ENCODE assay signal across 8 mouse cellular contexts in the genomic region with DNA sequence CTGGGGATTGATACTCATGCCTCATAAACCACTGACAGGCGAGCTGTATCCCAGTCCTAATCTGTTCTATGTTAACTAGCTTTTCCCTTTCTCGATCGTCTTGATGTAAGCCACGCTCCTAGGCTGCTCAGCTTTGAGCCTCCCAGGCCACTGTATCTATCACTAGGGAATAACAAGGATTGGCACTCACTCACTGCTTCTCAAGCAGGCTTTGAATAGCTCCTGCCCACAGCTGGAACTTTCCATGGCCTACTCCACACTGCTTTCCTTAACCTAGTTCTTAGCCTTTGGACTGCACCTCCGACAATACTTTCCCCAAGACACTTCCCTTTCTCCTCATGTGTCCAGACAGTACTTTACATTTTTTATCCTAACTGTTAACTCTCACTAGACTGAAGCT. TPM values are rescaled to one million over a fixed set of nuclear protein-coding genes. Genes with fewer than 3 reads are reported as not detected.
A peak's percentile ranks its signal among the peaks of the same experiment; 100 is the strongest.
DNase-seq lines count a peak whose midpoint lies in the region; ATAC-seq and TF ChIP-seq lines count a peak whose summit lies in the region.

No protein-coding gene starts in this region.

- WGBS in heart, adult 2 months = 46% methylated on average over 5 of the region's 5 CpGs
- WGBS in forebrain, embryonic 11.5 days = 89% methylated on average over 5 of the region's 5 CpGs
- WGBS in intestine, embryonic 16.5 days = 74% methylated on average over 5 of the region's 5 CpGs
- WGBS in midbrain, embryonic 15.5 days = 69% methylated on average over 5 of the region's 5 CpGs

- H3K27me3 ChIP-seq in heart, adult 2 months (ENCODE audit: control insufficient read depth, insufficient read depth, low read length) = no peaks in the 10 kb centered on the region
- H3K27me3 ChIP-seq in forebrain, embryonic 11.5 days (ENCODE audit: control insufficient read depth, insufficient read depth, low read length) = no peaks in the 10 kb centered on the region
- no peaks in the 10 kb centered on the region for H3K27me3 ChIP-seq in intestine, embryonic 16.5 days (replicated peaks; ENCODE audit: control insufficient read depth, insufficient read depth, low read length)
- no peaks in the 10 kb centered on the region for H3K27me3 ChIP-seq in midbrain, embryonic 15.5 days (replicated peaks)

- H3K4me3 ChIP-seq in heart, adult 2 months = peak overlapping the region; percentile 95
- H3K4me3 ChIP-seq in forebrain, embryonic 11.5 days (ENCODE audit: low read depth, low read length) = no peak overlapping the region
- peak overlapping the region; percentile 99; the same call in 1 of the 2 replicates for H3K4me3 ChIP-seq in intestine, embryonic 16.5 days (ENCODE audit: low read length)
- peak overlapping the region; percentile 94 for H3K4me3 ChIP-seq in midbrain, embryonic 15.5 days

- DNase-seq in heart, adult 2 months = peak in 1 of 2 experiments; percentile 15
- DNase-seq in heart, adult 8-10 months (ENCODE audit: low spot score) = no peak
- no peak for DNase-seq in forebrain, embryonic 11.5 days (ENCODE audit: low spot score)
- no peak for DNase-seq in right cerebral cortex, postnatal 25 days

- H3K36me3 ChIP-seq in heart, adult 2 months (ENCODE audit: control insufficient read depth, insufficient read depth, low read length) = peaks cover 34% of the 10 kb centered on the region
- H3K36me3 ChIP-seq in forebrain, embryonic 11.5 days (ENCODE audit: control insufficient read depth, insufficient read depth, low read length) = peaks cover 18% of the 10 kb centered on the region; the same call in 1 of the 2 replicates
- H3K36me3 ChIP-seq in intestine, embryonic 16.5 days (ENCODE audit: control insufficient read depth, insufficient read depth, low read length) = peaks cover 19% of the 10 kb centered on the region
- peaks cover 44% of the 10 kb centered on the region for H3K36me3 ChIP-seq in midbrain, embryonic 15.5 days (replicated peaks)

- no peak overlapping the region for H3K9ac ChIP-seq in heart, adult 2 months (ENCODE audit: low read depth, low read length)
- H3K9ac ChIP-seq in forebrain, embryonic 11.5 days (ENCODE audit: low read length) = no peak overlapping the region
- H3K9ac ChIP-seq in intestine, embryonic 16.5 days (ENCODE audit: low read depth, low read length) = no peak overlapping the region
- H3K9ac ChIP-seq in midbrain, embryonic 15.5 days = no peak overlapping the region

- no peak for TF ChIP-seq POLR2A in heart, adult 2 months (IDR thresholded peaks at IDR 0.05; ENCODE audit: insufficient read depth, low read depth, low read length)

- peaks cover 4% of the 10 kb centered on the region; the same call in 1 of the 2 replicates for H3K4me1 ChIP-seq in heart, adult 2 months (ENCODE audit: control insufficient read depth, insufficient read depth, low read length)
- no peaks in the 10 kb centered on the region for H3K4me1 ChIP-seq in forebrain, embryonic 11.5 days (replicated peaks; ENCODE audit: control insufficient read depth, insufficient read depth, low read length)
- peaks cover 12% of the 10 kb centered on the region for H3K4me1 ChIP-seq in intestine, embryonic 16.5 days (ENCODE audit: control insufficient read depth, insufficient read depth, low read length)
- peaks cover 21% of the 10 kb centered on the region for H3K4me1 ChIP-seq in midbrain, embryonic 15.5 days

- intact Hi-C loops in heart, adult 2 months (cut with DNase I) = no loop called here

- no peaks in the 10 kb centered on the region for H3K9me3 ChIP-seq in forebrain, embryonic 11.5 days (ENCODE audit: control insufficient read depth, low read length)
- H3K9me3 ChIP-seq in intestine, embryonic 16.5 days (ENCODE audit: control insufficient read depth, low read length) = no peaks in the 10 kb centered on the region
- no peaks in the 10 kb centered on the region for H3K9me3 ChIP-seq in midbrain, embryonic 15.5 days

- peak overlapping the region; percentile 57; the same call in 1 of the 2 replicates for H3K4me2 ChIP-seq in forebrain, embryonic 11.5 days (ENCODE audit: low read depth, low read length, severe bottlenecking)
- H3K4me2 ChIP-seq in intestine, embryonic 16.5 days (ENCODE audit: low read depth, low read length) = peak overlapping the region; percentile 50
- H3K4me2 ChIP-seq in midbrain, embryonic 15.5 days = peak overlapping the region; percentile 60

- TF ChIP-seq EP300 in heart, adult 2 months (IDR thresholded peaks at IDR 0.05; ENCODE audit: insufficient read depth, low read depth, low read length) = no peak

- peaks cover 5% of the 10 kb centered on the region for H3K79me2 ChIP-seq in heart, adult 2 months (replicated peaks; ENCODE audit: control insufficient read depth, insufficient read depth, low read length)

- ATAC-seq in forebrain, embryonic 11.5 days (replicated peaks; ENCODE audit: low FRiP score) = no peak
- no peak for ATAC-seq in intestine, embryonic 16.5 days
- ATAC-seq in midbrain, embryonic 15.5 days (replicated peaks) = no peak
- no peak for ATAC-seq in CD4-positive, CD25-positive, alpha-beta regulatory T cell, adult 4 months
- no peak for ATAC-seq in erythroid progenitor cell, adult 5-6 weeks (replicated peaks; ENCODE audit: low FRiP score, poor library complexity, severe bottlenecking)

- no peak for TF ChIP-seq CTCF in heart, adult 2 months (IDR thresholded peaks at IDR 0.05)

- H3K27ac ChIP-seq in heart, adult 2 months = peak overlapping the region; percentile 95
- H3K27ac ChIP-seq in forebrain, embryonic 11.5 days (ENCODE audit: low read depth, low read length) = no peak overlapping the region
- no peak overlapping the region for H3K27ac ChIP-seq in intestine, embryonic 16.5 days (ENCODE audit: low read length)
- peak overlapping the region; percentile 5; the same call in 1 of the 2 replicates for H3K27ac ChIP-seq in midbrain, embryonic 15.5 days

RNA-seq across cellular contexts. Expression of a gene that starts 1.9 kb away (rescaled TPM):
- 10 to 100 TPM; 38.9 to 54.6 TPM for total RNA-seq in heart, adult 2 months (2021)
- polyA plus RNA-seq in heart, adult 2 months (2012; rRNA removed) = 50.5 and 68.3 TPM in 2 replicates
- 10 to 100 TPM; 34.0 to 45.4 (median 39.7) TPM for total RNA-seq in heart, adult 8-10 months (2022)
- 198 and 206 TPM in 2 replicates for polyA plus RNA-seq in forebrain, embryonic 11.5 days (2014; fragmentation: Nextera tagmentation; extraction: Ambion mirVana)
- 127 and 145 TPM in 2 replicates for polyA plus RNA-seq in intestine, embryonic 16.5 days (2015; fragmentation: Nextera tagmentation; extraction: Ambion mirVana)
- polyA plus RNA-seq in midbrain, embryonic 15.5 days (2015; fragmentation: Nextera tagmentation; extraction: Ambion mirVana) = 280 and 292 TPM in 2 replicates
- 100 to 1,000 TPM; 280 to 324 TPM for polyA plus RNA-seq in CD4-positive, CD25-positive, alpha-beta regulatory T cell, adult 4 months (2017; shearing (Covaris generic))
- total RNA-seq in erythroid progenitor cell, adult 5-6 weeks (2015; ENCODE audit: low replicate concordance) = 269 and 283 TPM in 2 replicates
- total RNA-seq in erythroid progenitor cell, adult 5-6 weeks (2017; ENCODE audit: low replicate concordance) = 374 and 383 TPM in 2 replicates

RNA-seq across cellular contexts. Expression of a gene that starts 58.6 kb away (rescaled TPM):
- total RNA-seq in heart, adult 2 months (2021) = 10 to 100 TPM; 13.4 to 16.8 TPM
- polyA plus RNA-seq in heart, adult 2 months (2012; rRNA removed) = 29.1 and 31.8 TPM in 2 replicates
- total RNA-seq in heart, adult 8-10 months (2022) = 10 to 100 TPM; 11.9 to 16.5 (median 14.3) TPM
- polyA plus RNA-seq in forebrain, embryonic 11.5 days (2014; fragmentation: Nextera tagmentation; extraction: Ambion mirVana) = 13.2 and 15.9 TPM in 2 replicates
- polyA plus RNA-seq in intestine, embryonic 16.5 days (2015; fragmentation: Nextera tagmentation; extraction: Ambion mirVana) = 5.7 and 8.3 TPM in 2 replicates
- polyA plus RNA-seq in midbrain, embryonic 15.5 days (2015; fragmentation: Nextera tagmentation; extraction: Ambion mirVana) = 26.0 and 31.2 TPM in 2 replicates
- not detected for polyA plus RNA-seq in CD4-positive, CD25-positive, alpha-beta regulatory T cell, adult 4 months (2017; shearing (Covaris generic))
- total RNA-seq in erythroid progenitor cell, adult 5-6 weeks (2015; ENCODE audit: low replicate concordance) = not detected in 2 replicates
- total RNA-seq in erythroid progenitor cell, adult 5-6 weeks (2017; ENCODE audit: low replicate concordance) = not detected in 2 replicates

Comparison
In these comparisons a context has a peak if more than half of its experiments do, and no peak if none do; other contexts are left out.
1. H3K27ac ChIP-seq: peak in heart, adult 2 months (single experiment) and midbrain, embryonic 15.5 days (single experiment); none in forebrain, embryonic 11.5 days (single experiment) and intestine, embryonic 16.5 days (single experiment).
2. Peak in every context shown above with its lines, with median percentiles within 50 percentile points of each other: H3K4me2 ChIP-seq.